Mouse (Mus musculus) stomach, embryonic 14.5 days (tissue): ENCODE measurements at regions not wholly inside any gene's neighbourhood (a gene's known extent, or its start where the extent isn't known, plus 50 kb on each side); places are given as distances from the start of the nearest gene placed in this dataset.

Source experiments
- ATAC-seq: fragments of 200-750 bp; cut with Nextera tagmentation; 2 replicates; pipeline ENCODE4 v1.8.0; 2017; ENCODE audit warnings: low read depth, moderate TSS enrichment; ENCODE audit not compliant: insufficient number of reproducible peaks, insufficient read depth, low FRiP score
- H3K27ac ChIP-seq: fragments of 300-500 bp; sonication (generic); 2 replicates; pipeline ENCODE4 v1.5.1; 2014; ENCODE audit warnings: mild to moderate bottlenecking, low read length, moderate library complexity, mixed read lengths
- H3K27me3 ChIP-seq: fragments of 300-500 bp; sonication (generic); 2 replicates; pipeline ENCODE4 v1.6.1; 2014; ENCODE audit warnings: low read length, control low read depth, mixed read lengths; ENCODE audit not compliant: control insufficient read depth, insufficient read depth
- H3K36me3 ChIP-seq: fragments of 300-500 bp; sonication (generic); 2 replicates; pipeline ENCODE4 v1.6.1; 2014; ENCODE audit warnings: mild to moderate bottlenecking, control low read depth, low read length, moderate library complexity, mixed read lengths; ENCODE audit not compliant: control insufficient read depth, insufficient read depth
- H3K4me1 ChIP-seq: fragments of 300-500 bp; sonication (generic); 2 replicates; pipeline ENCODE4 v1.6.1; 2014; ENCODE audit warnings: low read length, control low read depth, mixed read lengths; ENCODE audit not compliant: control insufficient read depth, insufficient read depth
- H3K4me2 ChIP-seq: fragments of 300-500 bp; sonication (generic); replicated peaks from 2 replicates; pipeline ENCODE4 v1.6.1; 2014; ENCODE audit warnings: low read depth, low read length, control low read depth
- H3K4me3 ChIP-seq: fragments of 300-500 bp; sonication (generic); 2 replicates; pipeline ENCODE4 v1.5.1; 2014; ENCODE audit warnings: low read depth, low read length, control low read depth
- H3K9ac ChIP-seq: fragments of 300-500 bp; sonication (generic); replicated peaks from 2 replicates; pipeline ENCODE4 v1.6.1; 2014; ENCODE audit warnings: low read depth, mild to moderate bottlenecking, control low read depth, low read length, moderate library complexity, mixed read lengths
- H3K9me3 ChIP-seq: fragments of 300-500 bp; sonication (generic); 2 replicates; pipeline ENCODE4 v1.6.1; 2016; ENCODE audit warnings: low read depth, low read length, control low read depth; ENCODE audit not compliant: control insufficient read depth
- WGBS: fragments of 180-500 bp; shearing (Covaris S2); extraction: QIAGEN DNeasy Blood & Tissue Kit; methylation state at CpG from one replicate; pipeline ENCODE4 v1.1.7; 2014; 5-methylcytosine and 5-hydroxymethylcytosine counted together

- Histone ChIP-seq H3K4me2 (no peak overlapping the region), H3K4me3 (no peak overlapping the region), H3K27ac (no peak overlapping the region), H3K9ac (no peak overlapping the region), H3K27me3 (no peaks in the 10 kb centered on the region), H3K4me1 (no peaks in the 10 kb centered on the region), H3K9me3 (no peaks in the 10 kb centered on the region), H3K36me3 (no peaks in the 10 kb centered on the region)
- no peak for ATAC-seq
- WGBS: 85% methylated on average over 8 of the region's 8 CpGs
Observed at GRCm38 (mm10) chr6:51727191-51727590, 203.5 kb downstream of the Snx10 start.

DNA sequence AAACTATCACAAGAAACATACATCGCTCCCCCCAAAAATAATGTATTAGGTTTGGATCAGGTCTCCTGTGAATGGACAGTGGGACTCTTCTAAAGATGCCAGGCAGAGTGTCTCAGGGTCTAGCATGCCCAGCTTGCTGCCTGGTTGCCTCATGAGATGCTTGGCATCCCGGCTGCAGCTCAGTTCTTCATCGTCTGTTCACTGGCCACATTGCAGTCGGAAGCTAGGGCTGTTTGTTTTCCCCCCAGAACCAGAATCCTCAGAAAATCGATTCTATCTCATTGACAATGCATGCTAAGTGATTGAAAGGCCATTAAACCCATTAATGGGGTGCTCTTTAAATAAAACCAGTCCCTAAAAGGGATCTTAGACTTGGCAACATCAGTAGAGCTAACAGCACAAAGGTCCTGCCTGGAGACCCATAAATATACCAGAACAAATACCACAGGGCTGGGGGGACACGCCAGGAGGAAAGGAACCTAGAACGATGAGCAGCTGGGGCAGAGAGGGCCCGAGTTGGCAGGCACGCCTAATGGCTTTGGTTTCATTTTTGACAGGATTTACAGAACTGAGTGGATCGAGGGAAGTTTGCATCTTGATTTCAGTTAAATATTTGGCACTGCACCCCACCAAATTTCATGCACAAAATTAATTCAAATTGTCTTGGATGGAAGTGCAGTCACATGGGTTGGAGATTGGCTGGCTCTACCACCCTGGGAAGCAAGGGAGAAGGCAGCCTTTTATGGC, 205.3 kb downstream of the Snx10 start:
- 64% methylated on average over 10 of the region's 10 CpGs for WGBS

GRCm38 (mm10) chr6:51730564-51731351, 207.1 kb downstream of the Snx10 start:
- Histone ChIP-seq H3K9me3 (no peaks in the 10 kb centered on the region), H3K4me2 (no peak overlapping the region), H3K4me3 (no peak overlapping the region), H3K27ac (no peak overlapping the region), H3K27me3 (no peaks in the 10 kb centered on the region), H3K9ac (no peak overlapping the region), H3K36me3 (no peaks in the 10 kb centered on the region), H3K4me1 (no peaks in the 10 kb centered on the region)
- ATAC-seq: no peak
- 66% methylated on average over 17 of the region's 17 CpGs for WGBS

More for the DNA sequence above, 205.3 kb downstream of the Snx10 start:
- ATAC-seq: no peak
- no peak overlapping the region for H3K9ac ChIP-seq
- H3K27ac ChIP-seq: no peak overlapping the region
- no peaks in the 10 kb centered on the region for H3K4me1 ChIP-seq
- H3K4me3 ChIP-seq: no peak overlapping the region
- no peak overlapping the region for H3K4me2 ChIP-seq
- no peaks in the 10 kb centered on the region for H3K27me3 ChIP-seq
- H3K36me3 ChIP-seq: no peaks in the 10 kb centered on the region
- H3K9me3 ChIP-seq: no peaks in the 10 kb centered on the region

DNA sequence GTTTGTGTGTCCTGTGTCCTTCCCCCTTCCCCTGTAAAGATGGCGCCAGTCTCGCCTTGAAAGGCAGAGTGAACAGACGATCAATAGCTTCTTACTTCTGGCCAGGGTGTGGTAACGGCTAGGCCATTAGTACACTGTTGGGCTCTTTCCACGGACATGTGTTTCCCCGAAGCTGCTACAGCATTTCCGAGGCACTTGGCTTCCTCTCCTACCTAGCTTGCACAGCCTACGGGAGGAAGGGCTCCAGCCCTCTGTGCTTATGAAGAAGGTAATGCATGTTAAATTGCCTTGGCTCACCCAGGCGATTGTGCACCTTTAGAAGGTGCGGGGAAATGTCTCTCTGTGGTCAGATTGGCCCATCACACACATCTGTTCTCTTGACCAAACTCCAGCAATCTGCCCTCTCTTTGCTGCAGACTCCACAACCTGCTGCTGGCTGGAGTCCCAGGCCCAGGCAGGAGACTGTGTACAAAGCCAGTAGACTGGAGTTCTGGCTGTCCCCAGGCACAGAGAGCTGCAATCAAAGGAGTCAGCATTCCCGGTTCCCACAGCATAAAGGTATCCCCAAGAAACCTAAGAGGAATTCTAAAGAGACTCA, 208.7 kb downstream of the Snx10 start:
- 71% methylated on average over 11 of the region's 11 CpGs for WGBS
- no peak overlapping the region for H3K4me2 ChIP-seq
- no peaks in the 10 kb centered on the region for H3K4me1 ChIP-seq
- ATAC-seq: no peak
- no peak overlapping the region for H3K9ac ChIP-seq
- no peak overlapping the region for H3K27ac ChIP-seq
- H3K4me3 ChIP-seq: no peak overlapping the region
- H3K9me3 ChIP-seq: no peaks in the 10 kb centered on the region
- no peaks in the 10 kb centered on the region for H3K27me3 ChIP-seq
- H3K36me3 ChIP-seq: no peaks in the 10 kb centered on the region

- Histone ChIP-seq H3K27ac (no peak overlapping the region), H3K4me3 (no peak overlapping the region), H3K9me3 (no peaks in the 10 kb centered on the region), H3K9ac (no peak overlapping the region), H3K4me1 (no peaks in the 10 kb centered on the region), H3K4me2 (no peak overlapping the region), H3K36me3 (no peaks in the 10 kb centered on the region), H3K27me3 (no peaks in the 10 kb centered on the region)
- 62% methylated on average over 5 of the region's 5 CpGs for WGBS
- no peak for ATAC-seq
Observed at GRCm38 (mm10) chr6:51736051-51736450, 212.3 kb downstream of the Snx10 start.

GRCm38 (mm10) chr6:51743105-51743660, 219.5 kb downstream of the Snx10 start:
- H3K4me2 ChIP-seq: peak overlapping the region; percentile 21; the same call in 1 of the 2 replicates
- no peak for ATAC-seq
- H3K27ac ChIP-seq: no peak overlapping the region
- H3K4me1 ChIP-seq: no peaks in the 10 kb centered on the region; the same call in 1 of the 2 replicates
- H3K36me3 ChIP-seq: no peaks in the 10 kb centered on the region
- whole genome bisulfite sequencing: 40% methylated on average over 15 of the region's 15 CpGs
- H3K9ac ChIP-seq: no peak overlapping the region
- no peak overlapping the region for H3K4me3 ChIP-seq
- no peaks in the 10 kb centered on the region for H3K27me3 ChIP-seq
- H3K9me3 ChIP-seq: no peaks in the 10 kb centered on the region

DNA sequence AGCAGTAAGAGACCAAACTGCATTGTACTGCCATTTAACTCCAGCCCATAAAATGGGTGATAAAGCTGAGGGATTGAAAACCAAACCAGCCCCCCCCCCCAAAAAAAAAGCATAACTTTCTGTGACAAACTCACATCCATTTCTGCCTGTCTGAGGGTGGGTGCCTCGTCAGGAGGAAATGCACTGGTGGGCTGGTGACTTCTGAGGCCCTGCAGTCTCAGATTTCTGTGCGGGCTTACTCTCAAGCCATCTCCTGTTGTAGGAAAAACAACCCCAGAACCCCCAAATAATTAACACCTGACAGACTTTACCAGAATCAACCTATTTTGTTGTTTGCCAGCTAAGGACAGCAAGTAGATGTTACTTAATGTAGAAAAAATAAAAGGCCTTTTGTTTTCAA, 220.9 kb downstream of the Snx10 start:
- Histone ChIP-seq H3K4me1 (no peaks in the 10 kb centered on the region; the same call in 1 of the 2 replicates), H3K27me3 (no peaks in the 10 kb centered on the region), H3K9me3 (no peaks in the 10 kb centered on the region), H3K9ac (no peak overlapping the region), H3K27ac (no peak overlapping the region), H3K4me3 (no peak overlapping the region), H3K36me3 (no peaks in the 10 kb centered on the region), H3K4me2 (no peak overlapping the region)
- no peak for ATAC-seq
- WGBS: 68% methylated on average over 2 of the region's 2 CpGs

GRCm38 (mm10) chr6:51754239-51754681, 230.6 kb downstream of the Snx10 start:
- Histone ChIP-seq H3K4me1 (no peaks in the 10 kb centered on the region), H3K4me3 (no peak overlapping the region), H3K36me3 (no peaks in the 10 kb centered on the region), H3K9me3 (no peaks in the 10 kb centered on the region), H3K9ac (no peak overlapping the region), H3K27me3 (no peaks in the 10 kb centered on the region), H3K27ac (no peak overlapping the region), H3K4me2 (no peak overlapping the region)
- 49% methylated on average over 8 of the region's 8 CpGs for WGBS
- ATAC-seq: no peak
